Mouse (Mus musculus) testis, adult 2 months (tissue): ENCODE results near the gene Arhgap32. TPM values are rescaled to one million over a fixed set of nuclear protein-coding genes. Genes with fewer than 3 reads are reported as not detected.

ENCODE experiments used
- H3K27ac ChIP-seq: fragments of 200-500 bp; 2 replicates; pipeline ENCODE4 v1.5.1; 2012; ENCODE audit warnings: low read depth, low read length; ENCODE audit not compliant: control insufficient read depth, insufficient read depth
- H3K27me3 ChIP-seq: fragments of 200-500 bp; 2 replicates; pipeline ENCODE4 v1.6.1; 2012; ENCODE audit warnings: mild to moderate bottlenecking, low read length, moderate library complexity; ENCODE audit not compliant: control insufficient read depth, insufficient read depth
- H3K36me3 ChIP-seq: fragments of 200-500 bp; 2 replicates; pipeline ENCODE4 v1.6.1; 2012; ENCODE audit warnings: mild to moderate bottlenecking, low read length; ENCODE audit not compliant: control insufficient read depth, insufficient read depth
- H3K4me1 ChIP-seq: fragments of 200-500 bp; 2 replicates; pipeline ENCODE4 v1.6.1; 2012; ENCODE audit warnings: low read length; ENCODE audit not compliant: control insufficient read depth, insufficient read depth
- H3K4me3 ChIP-seq: fragments of 200-500 bp; 2 replicates; pipeline ENCODE4 v1.5.1; 2012; ENCODE audit warnings: low read depth, mild to moderate bottlenecking, low read length, moderate library complexity, mixed read lengths; ENCODE audit not compliant: control insufficient read depth
- CTCF ChIP-seq: fragments of 200-500 bp; IDR thresholded peaks from 2 replicates; pipeline ENCODE4 v1.5.1; 2012; ENCODE audit warnings: low read depth, mild to moderate bottlenecking, inconsistent platforms, low read length, moderate library complexity; ENCODE audit not compliant: control insufficient read depth, insufficient read depth, insufficient replicate concordance
- POLR2A ChIP-seq: fragments of 200-500 bp; IDR thresholded peaks from 2 replicates; pipeline ENCODE4 v1.6.1; 2012; ENCODE audit warnings: low read depth, mild to moderate bottlenecking, inconsistent platforms, low read length, moderate library complexity; ENCODE audit not compliant: control insufficient read depth
- polyA plus RNA-seq: library from polyadenylated mRNA; depleted of rRNA; stranded (reverse); fragments of >200 nt; gene quantifications from 2 replicates; pipeline ENCODE4 v1.2.3, GENCODE M21; 2012

Arhgap32 gene
- polyA plus RNA-seq, 1 experiment, result 4.2 TPM

GRCm38 (mm10) chr9:32168546-32169137, 52.7 kb downstream of the Arhgap32 start:
- no peak overlapping the region for H3K4me3 ChIP-seq
- no peak overlapping the region for H3K27ac ChIP-seq
- TF ChIP-seq POLR2A (no peak), CTCF (no peak)
- H3K4me1 ChIP-seq, result no peaks in the 10 kb centered on the region
- no peaks in the 10 kb centered on the region for H3K36me3 ChIP-seq
- H3K27me3 ChIP-seq, result no peaks in the 10 kb centered on the region

- Histone ChIP-seq H3K27ac (no peak overlapping the region), H3K4me3 (no peak overlapping the region), H3K27me3 (no peaks in the 10 kb centered on the region), H3K4me1 (no peaks in the 10 kb centered on the region), H3K36me3 (no peaks in the 10 kb centered on the region)
- TF ChIP-seq CTCF (no peak), POLR2A (no peak)
Observed at GRCm38 (mm10) chr9:32170713-32171112, 54.8 kb downstream of the Arhgap32 start.

- TF ChIP-seq POLR2A (no peak), CTCF (no peak)
- no peaks in the 10 kb centered on the region for H3K36me3 ChIP-seq
- H3K4me1 ChIP-seq, result no peaks in the 10 kb centered on the region
- no peaks in the 10 kb centered on the region for H3K27me3 ChIP-seq
- H3K4me3 ChIP-seq, result no peak overlapping the region
- H3K27ac ChIP-seq, result no peak overlapping the region
Observed at GRCm38 (mm10) chr9:32176612-32177011, 60.7 kb downstream of the Arhgap32 start.

- Histone ChIP-seq H3K36me3 (no peaks in the 10 kb centered on the region), H3K27me3 (no peaks in the 10 kb centered on the region), H3K4me3 (no peak overlapping the region), H3K27ac (no peak overlapping the region), H3K4me1 (no peaks in the 10 kb centered on the region)
- TF ChIP-seq POLR2A (no peak), CTCF (no peak)
Observed at GRCm38 (mm10) chr9:32181170-32181569, 65.2 kb downstream of the Arhgap32 start.

GRCm38 (mm10) chr9:32186489-32186888, 70.6 kb downstream of the Arhgap32 start:
- no peak overlapping the region for H3K4me3 ChIP-seq
- H3K27ac ChIP-seq, result no peak overlapping the region
- H3K4me1 ChIP-seq, result no peaks in the 10 kb centered on the region
- no peak for TF ChIP-seq POLR2A
- TF ChIP-seq CTCF, result no peak
- no peaks in the 10 kb centered on the region for H3K36me3 ChIP-seq
- H3K27me3 ChIP-seq, result no peaks in the 10 kb centered on the region

GRCm38 (mm10) chr9:32192295-32193073, 76.5 kb downstream of the Arhgap32 start:
- H3K27ac ChIP-seq, result no peak overlapping the region
- H3K4me3 ChIP-seq, result no peak overlapping the region
- TF ChIP-seq CTCF, result no peak
- TF ChIP-seq POLR2A, result no peak
- H3K36me3 ChIP-seq, result no peaks in the 10 kb centered on the region
- H3K27me3 ChIP-seq, result no peaks in the 10 kb centered on the region
- no peaks in the 10 kb centered on the region for H3K4me1 ChIP-seq

GRCm38 (mm10) chr9:32204450-32204990, 88.6 kb downstream of the Arhgap32 start:
- no peak overlapping the region for H3K4me3 ChIP-seq
- no peaks in the 10 kb centered on the region for H3K36me3 ChIP-seq
- TF ChIP-seq CTCF (no peak), POLR2A (no peak)
- no peaks in the 10 kb centered on the region for H3K4me1 ChIP-seq
- no peaks in the 10 kb centered on the region for H3K27me3 ChIP-seq
- H3K27ac ChIP-seq, result no peak overlapping the region
